Mouse (Mus musculus) myocyte (in vitro differentiated cells): ENCODE data around the gene Anks1.

ENCODE experiments used
- CEBPB ChIP-seq: IDR thresholded peaks from 2 replicates; pipeline ENCODE4 v1.6.1; 2011; ENCODE audit warnings: mild to moderate bottlenecking, moderate library complexity; ENCODE audit not compliant: poor library complexity, insufficient read depth, severe bottlenecking
- E2F4 ChIP-seq: IDR thresholded peaks from one replicate; pipeline ENCODE4 v1.6.1; 2011; ENCODE audit warnings: mild to moderate bottlenecking, control low read depth, moderate library complexity; ENCODE audit not compliant: insufficient read depth
- MAX ChIP-seq: IDR thresholded peaks from one replicate; pipeline ENCODE4 v1.6.1; 2011; ENCODE audit warnings: low read depth, mild to moderate bottlenecking, control low read depth
- MYOD1 ChIP-seq, 3 experiments: IDR thresholded peaks; one replicate each; pipeline ENCODE4 v1.6.1; 2011; ENCODE audit warnings: control low read depth in 2 of 3, low read depth in 2 of 3, mild to moderate bottlenecking in 2 of 3, moderate library complexity in 1 of 3; ENCODE audit not compliant: insufficient read length in 2 of 3, control insufficient read depth in 1 of 3
- MYOG ChIP-seq, 3 experiments: IDR thresholded peaks; one replicate each; pipeline ENCODE4 v1.6.1; 2011; ENCODE audit warnings: control low read depth in 2 of 3, low read depth in 2 of 3, mild to moderate bottlenecking in 2 of 3; ENCODE audit not compliant: insufficient read length in 2 of 3, control insufficient read depth in 1 of 3, insufficient read depth in 1 of 3
- POLR2A ChIP-seq: IDR thresholded peaks from one replicate; pipeline ENCODE4 v1.6.1; 2011; ENCODE audit warnings: low read depth, mild to moderate bottlenecking, control low read depth, moderate library complexity; ENCODE audit not compliant: insufficient read length
- POLR2AphosphoS2 ChIP-seq: IDR thresholded peaks from one replicate; pipeline ENCODE4 v1.6.1; 2011; ENCODE audit warnings: low read depth, control low read depth; ENCODE audit not compliant: insufficient read length
- REST ChIP-seq: IDR thresholded peaks from one replicate; pipeline ENCODE4 v1.6.1; 2011; ENCODE audit warnings: mild to moderate bottlenecking, control low read depth, moderate library complexity; ENCODE audit not compliant: insufficient read depth, insufficient read length
- SRF ChIP-seq: IDR thresholded peaks from one replicate; pipeline ENCODE4 v1.6.1; 2011; ENCODE audit warnings: low read depth; ENCODE audit not compliant: control insufficient read depth, insufficient read length
- TCF12 ChIP-seq: IDR thresholded peaks from one replicate; pipeline ENCODE4 v1.6.1; 2011; ENCODE audit warnings: mild to moderate bottlenecking, control low read depth; ENCODE audit not compliant: poor library complexity, insufficient read depth, severe bottlenecking
- TCF3 ChIP-seq: IDR thresholded peaks from one replicate; pipeline ENCODE4 v1.6.1; 2011; ENCODE audit warnings: low read depth, control low read depth; ENCODE audit not compliant: insufficient read length
- USF1 ChIP-seq: IDR thresholded peaks from one replicate; pipeline ENCODE4 v1.6.1; 2011; ENCODE audit warnings: low read depth, mild to moderate bottlenecking, control low read depth, moderate library complexity

- TF ChIP-seq E2F4 (no peak), POLR2A (no peak), SRF (no peak), MYOD1 (IDR thresholded peaks at IDR 0.05; ENCODE audit: control insufficient read depth in 1 of 3, insufficient read length in 2 of 3, low read depth in 2 of 3) (no peak), MAX (no peak), USF1 (no peak), CEBPB (no peak), TCF12 (no peak), TCF3 (no peak), POLR2AphosphoS2 (no peak), MYOG (IDR thresholded peaks at IDR 0.05; ENCODE audit: control insufficient read depth in 1 of 3, insufficient read depth in 1 of 3, insufficient read length in 2 of 3, low read depth in 2 of 3) (no peak), REST (no peak)
Measured at GRCm38 (mm10) chr17:28070256-28070655, 161.2 kb downstream of the Anks1 start.
